Mouse (Mus musculus): ENCODE data around the gene Lctl. TPM values are rescaled to one million over a fixed set of nuclear protein-coding genes. Genes with fewer than 3 reads are reported as not detected.
A peak's percentile ranks its signal among the peaks of the same experiment; 100 is the strongest.

Gene Lctl
- polyA plus RNA-seq, 1 experiment from 2014 or later, result 0.12 TPM

- Histone ChIP-seq H3K4me3 (no peak overlapping the region), H3K27ac (no peak overlapping the region), H3K9me3 (no peaks in the 10 kb centered on the region), H3K9ac (no peak overlapping the region), H3K36me3 (no peaks in the 10 kb centered on the region), H3K4me1 (replicated peaks) (peaks cover 18% of the 10 kb centered on the region), H3K27me3 (peaks cover 45% of the 10 kb centered on the region), H3K4me2 (no peak overlapping the region)
- WGBS, result 47% methylated on average over 5 of the region's 5 CpGs
- ATAC-seq (ENCODE audit: low FRiP score), result peak; percentile 71; the same call in 1 of the 2 replicates
Measured at GRCm38 (mm10) chr9:64087461-64088235, 29.3 kb upstream of the Lctl start.

- no peak for ATAC-seq (ENCODE audit: low FRiP score)
- WGBS, result 94% methylated on average over 7 of the region's 7 CpGs
- H3K36me3 ChIP-seq, result no peaks in the 10 kb centered on the region
- no peak overlapping the region for H3K27ac ChIP-seq
- peaks cover 39% of the 10 kb centered on the region for H3K27me3 ChIP-seq
- H3K4me3 ChIP-seq, result no peak overlapping the region
- no peak overlapping the region for H3K4me2 ChIP-seq
- no peak overlapping the region for H3K9ac ChIP-seq
- H3K4me1 ChIP-seq (replicated peaks), result peaks cover 18% of the 10 kb centered on the region
- H3K9me3 ChIP-seq, result no peaks in the 10 kb centered on the region
Measured at GRCm38 (mm10) chr9:64088346-64088745, 28.6 kb upstream of the Lctl start.

- H3K27me3 ChIP-seq, result peaks cover 33% of the 10 kb centered on the region
- no peaks in the 10 kb centered on the region for H3K9me3 ChIP-seq
- H3K4me2 ChIP-seq, result no peak overlapping the region
- 72% methylated on average over 12 of the region's 12 CpGs for WGBS
- no peaks in the 10 kb centered on the region for H3K36me3 ChIP-seq
- no peak overlapping the region for H3K9ac ChIP-seq
- no peak for ATAC-seq (ENCODE audit: low FRiP score)
- H3K4me1 ChIP-seq (replicated peaks), result peaks cover 17% of the 10 kb centered on the region
- H3K4me3 ChIP-seq, result no peak overlapping the region
- no peak overlapping the region for H3K27ac ChIP-seq
Measured at GRCm38 (mm10) chr9:64089004-64089403, 27.9 kb upstream of the Lctl start.

GRCm38 (mm10) chr9:64094083-64094482, 22.9 kb upstream of the Lctl start:
- H3K4me2 ChIP-seq, result no peak overlapping the region
- ATAC-seq (ENCODE audit: low FRiP score), result peak; percentile 24; the same call in 1 of the 2 replicates
- WGBS, result 47% methylated on average over 11 of the region's 11 CpGs

GRCm38 (mm10) chr9:64098282-64098681, 18.7 kb upstream of the Lctl start:
- Histone ChIP-seq H3K4me2 (no peak overlapping the region), H3K36me3 (no peaks in the 10 kb centered on the region), H3K9ac (no peak overlapping the region), H3K27ac (no peak overlapping the region), H3K4me1 (replicated peaks) (peaks cover 12% of the 10 kb centered on the region), H3K27me3 (no peaks in the 10 kb centered on the region), H3K4me3 (no peak overlapping the region), H3K9me3 (no peaks in the 10 kb centered on the region)
- 66% methylated on average over 4 of the region's 4 CpGs for WGBS
- ATAC-seq (ENCODE audit: low FRiP score), result no peak

More at GRCm38 (mm10) chr9:64094083-64094482, 22.9 kb upstream of the Lctl start:
- H3K9me3 ChIP-seq, result no peaks in the 10 kb centered on the region
- no peak overlapping the region for H3K9ac ChIP-seq
- peaks cover 12% of the 10 kb centered on the region for H3K4me1 ChIP-seq (replicated peaks)
- no peaks in the 10 kb centered on the region for H3K27me3 ChIP-seq
- H3K4me3 ChIP-seq, result no peak overlapping the region
- no peak overlapping the region for H3K27ac ChIP-seq
- H3K36me3 ChIP-seq, result no peaks in the 10 kb centered on the region

- 0% methylated on average over 4 of the region's 4 CpGs for WGBS
- Histone ChIP-seq H3K36me3 (no peaks in the 10 kb centered on the region), H3K9ac (no peak overlapping the region), H3K4me2 (no peak overlapping the region), H3K27ac (no peak overlapping the region), H3K27me3 (no peaks in the 10 kb centered on the region), H3K9me3 (no peaks in the 10 kb centered on the region), H3K4me3 (no peak overlapping the region), H3K4me1 (replicated peaks) (no peaks in the 10 kb centered on the region)
- no peak for ATAC-seq (ENCODE audit: low FRiP score)
Measured at GRCm38 (mm10) chr9:64100442-64100841, 16.5 kb upstream of the Lctl start.

GRCm38 (mm10) chr9:64105301-64105700, 11.6 kb upstream of the Lctl start:
- no peak for ATAC-seq (ENCODE audit: low FRiP score)
- Histone ChIP-seq H3K9me3 (no peaks in the 10 kb centered on the region), H3K4me2 (no peak overlapping the region), H3K4me1 (replicated peaks) (no peaks in the 10 kb centered on the region), H3K4me3 (no peak overlapping the region), H3K27ac (no peak overlapping the region), H3K27me3 (no peaks in the 10 kb centered on the region), H3K36me3 (no peaks in the 10 kb centered on the region), H3K9ac (no peak overlapping the region)
- WGBS, result 86% methylated on average over 6 of the region's 6 CpGs

- H3K27me3 ChIP-seq, result no peaks in the 10 kb centered on the region
- ATAC-seq (ENCODE audit: low FRiP score), result no peak
- 97% methylated on average over 16 of the region's 16 CpGs for WGBS
Measured at GRCm38 (mm10) chr9:64110502-64110901, 6.4 kb upstream of the Lctl start.

GRCm38 (mm10) chr9:64114646-64115045, 2.3 kb upstream of the Lctl start:
- H3K4me2 ChIP-seq, result no peak overlapping the region
- H3K9ac ChIP-seq, result no peak overlapping the region
- no peak for ATAC-seq (ENCODE audit: low FRiP score)
- H3K4me1 ChIP-seq (replicated peaks), result no peaks in the 10 kb centered on the region
- no peaks in the 10 kb centered on the region for H3K9me3 ChIP-seq
- no peaks in the 10 kb centered on the region for H3K27me3 ChIP-seq
- H3K27ac ChIP-seq, result no peak overlapping the region
- no peaks in the 10 kb centered on the region for H3K36me3 ChIP-seq
- 42% methylated on average over 2 of the region's 2 CpGs for WGBS
- no peak overlapping the region for H3K4me3 ChIP-seq

More at GRCm38 (mm10) chr9:64110502-64110901, 6.4 kb upstream of the Lctl start:
- Histone ChIP-seq H3K27ac (no peak overlapping the region), H3K9me3 (no peaks in the 10 kb centered on the region), H3K9ac (no peak overlapping the region), H3K4me1 (replicated peaks) (no peaks in the 10 kb centered on the region), H3K4me2 (no peak overlapping the region), H3K36me3 (no peaks in the 10 kb centered on the region), H3K4me3 (no peak overlapping the region)

- Histone ChIP-seq H3K27ac (no peak overlapping the region), H3K4me3 (no peak overlapping the region), H3K9me3 (no peaks in the 10 kb centered on the region), H3K27me3 (no peaks in the 10 kb centered on the region), H3K9ac (no peak overlapping the region), H3K36me3 (no peaks in the 10 kb centered on the region), H3K4me1 (replicated peaks) (no peaks in the 10 kb centered on the region), H3K4me2 (no peak overlapping the region)
- no peak for ATAC-seq (ENCODE audit: low FRiP score)
- WGBS, result 92% methylated on average over 6 of the region's 6 CpGs
Measured at GRCm38 (mm10) chr9:64115756-64116155, 1.2 kb upstream of the Lctl start.

- no peak overlapping the region for H3K27ac ChIP-seq
- ATAC-seq (ENCODE audit: low FRiP score), result no peak
- no peaks in the 10 kb centered on the region for H3K27me3 ChIP-seq
- no peaks in the 10 kb centered on the region for H3K4me1 ChIP-seq (replicated peaks)
- H3K9me3 ChIP-seq, result no peaks in the 10 kb centered on the region
- no peak overlapping the region for H3K4me3 ChIP-seq
- no peak overlapping the region for H3K4me2 ChIP-seq
- WGBS, result 34% methylated on average over 8 of the region's 8 CpGs
- no peaks in the 10 kb centered on the region for H3K36me3 ChIP-seq
- no peak overlapping the region for H3K9ac ChIP-seq
Measured at GRCm38 (mm10) chr9:64119898-64120297, 3.0 kb downstream of the Lctl start.

GRCm38 (mm10) chr9:64120584-64121277, 3.8 kb downstream of the Lctl start:
- Histone ChIP-seq H3K9ac (no peak overlapping the region), H3K4me3 (no peak overlapping the region), H3K4me2 (no peak overlapping the region), H3K36me3 (no peaks in the 10 kb centered on the region), H3K27me3 (no peaks in the 10 kb centered on the region), H3K4me1 (replicated peaks) (no peaks in the 10 kb centered on the region), H3K9me3 (no peaks in the 10 kb centered on the region), H3K27ac (no peak overlapping the region)
- ATAC-seq (ENCODE audit: low FRiP score), result no peak
- WGBS, result 40% methylated on average over 11 of the region's 11 CpGs

GRCm38 (mm10) chr9:64122601-64123000, 5.7 kb downstream of the Lctl start:
- H3K4me3 ChIP-seq, result no peak overlapping the region
- no peaks in the 10 kb centered on the region for H3K27me3 ChIP-seq
- H3K9me3 ChIP-seq, result no peaks in the 10 kb centered on the region
- H3K9ac ChIP-seq, result no peak overlapping the region
- H3K27ac ChIP-seq, result no peak overlapping the region
- no peak overlapping the region for H3K4me2 ChIP-seq
- H3K4me1 ChIP-seq (replicated peaks), result no peaks in the 10 kb centered on the region
- H3K36me3 ChIP-seq, result no peaks in the 10 kb centered on the region
- ATAC-seq (ENCODE audit: low FRiP score), result no peak
- 92% methylated on average over 10 of the region's 10 CpGs for WGBS
